Mouse (Mus musculus): ENCODE results near the gene Gm10945. TPM values are rescaled to one million over a fixed set of nuclear protein-coding genes. Genes with fewer than 3 reads are reported as not detected.

Gm10945 gene
- not detected in 2 replicates for polyA plus RNA-seq (2014; fragmentation: Nextera tagmentation; extraction: Ambion mirVana)

- no peak for DNase-seq (ENCODE audit: low spot score)
- no peaks in the 10 kb centered on the region for H3K36me3 ChIP-seq (ENCODE audit: control insufficient read depth, insufficient read depth, low read length)
- WGBS, result 89% methylated on average over 2 of the region's 2 CpGs
Measured at GRCm38 (mm10) chr10:6761287-6761811, at the start of gene Gm10945. Gene Gm10945 (minus strand): TSS chr10:6761761.

GRCm38 (mm10) chr10:6790226-6790625 is 28.7 kb upstream of the Gm10945 start:
- DNase-seq (ENCODE audit: low spot score), result no peak

More at GRCm38 (mm10) chr10:6761287-6761811, at the start of gene Gm10945:
- no peak for ATAC-seq (replicated peaks; ENCODE audit: low FRiP score)
- no peaks in the 10 kb centered on the region for H3K4me1 ChIP-seq (replicated peaks; ENCODE audit: control insufficient read depth, insufficient read depth, low read length)
- no peak within 1 kb of the TSS for H3K27ac ChIP-seq (ENCODE audit: low read depth, low read length)
- no peak within 1 kb of the TSS for H3K4me3 ChIP-seq (ENCODE audit: low read depth, low read length)
- H3K27me3 ChIP-seq (ENCODE audit: control insufficient read depth, insufficient read depth, low read length), result no peaks in the 10 kb centered on the region
- no peak within 1 kb of the TSS for H3K4me2 ChIP-seq (ENCODE audit: low read depth, low read length, severe bottlenecking)
- no peaks in the 10 kb centered on the region for H3K9me3 ChIP-seq (ENCODE audit: control insufficient read depth, low read length)
- H3K9ac ChIP-seq (ENCODE audit: low read length), result no peak within 1 kb of the TSS

GRCm38 (mm10) chr10:6788517-6789237 is 27.1 kb upstream of the Gm10945 start:
- Histone ChIP-seq H3K4me2 (ENCODE audit: low read depth, low read length, severe bottlenecking) (peak overlapping the region; percentile 26), H3K4me1 (replicated peaks; ENCODE audit: control insufficient read depth, insufficient read depth, low read length) (no peaks in the 10 kb centered on the region), H3K4me3 (ENCODE audit: low read depth, low read length) (peak overlapping the region; percentile 5; the same call in 1 of the 2 replicates), H3K27me3 (ENCODE audit: control insufficient read depth, insufficient read depth, low read length) (no peaks in the 10 kb centered on the region), H3K36me3 (ENCODE audit: control insufficient read depth, insufficient read depth, low read length) (no peaks in the 10 kb centered on the region), H3K27ac (ENCODE audit: low read depth, low read length) (no peak overlapping the region), H3K9me3 (ENCODE audit: control insufficient read depth, low read length) (no peaks in the 10 kb centered on the region), H3K9ac (ENCODE audit: low read length) (no peak overlapping the region)
- WGBS, result 3% methylated on average over 25 of the region's 25 CpGs
- ATAC-seq (replicated peaks; ENCODE audit: low FRiP score) (peak; percentile 80), DNase-seq (ENCODE audit: low spot score) (peak; percentile 84)

More at GRCm38 (mm10) chr10:6790226-6790625, 28.7 kb upstream of the Gm10945 start:
- no peak overlapping the region for H3K4me2 ChIP-seq (ENCODE audit: low read depth, low read length, severe bottlenecking)
- ATAC-seq (replicated peaks; ENCODE audit: low FRiP score), result no peak
- H3K36me3 ChIP-seq (ENCODE audit: control insufficient read depth, insufficient read depth, low read length), result no peaks in the 10 kb centered on the region
- H3K9me3 ChIP-seq (ENCODE audit: control insufficient read depth, low read length), result no peaks in the 10 kb centered on the region
- no peak overlapping the region for H3K4me3 ChIP-seq (ENCODE audit: low read depth, low read length)
- no peaks in the 10 kb centered on the region for H3K27me3 ChIP-seq (ENCODE audit: control insufficient read depth, insufficient read depth, low read length)
- H3K4me1 ChIP-seq (replicated peaks; ENCODE audit: control insufficient read depth, insufficient read depth, low read length), result no peaks in the 10 kb centered on the region
- no peak overlapping the region for H3K9ac ChIP-seq (ENCODE audit: low read length)
- H3K27ac ChIP-seq (ENCODE audit: low read depth, low read length), result no peak overlapping the region

- no peak within 1 kb of the TSS for H3K27ac ChIP-seq (ENCODE audit: low read depth, low read length)
- H3K27me3 ChIP-seq (ENCODE audit: control insufficient read depth, insufficient read depth, low read length), result no peaks in the 10 kb centered on the region
- ATAC-seq (replicated peaks; ENCODE audit: low FRiP score) (no peak), DNase-seq (ENCODE audit: low spot score) (no peak)
- no peaks in the 10 kb centered on the region for H3K4me1 ChIP-seq (replicated peaks; ENCODE audit: control insufficient read depth, insufficient read depth, low read length)
- no peaks in the 10 kb centered on the region for H3K36me3 ChIP-seq (ENCODE audit: control insufficient read depth, insufficient read depth, low read length)
- H3K4me2 ChIP-seq (ENCODE audit: low read depth, low read length, severe bottlenecking), result no peak within 1 kb of the TSS
- no peak within 1 kb of the TSS for H3K4me3 ChIP-seq (ENCODE audit: low read depth, low read length)
- no peak within 1 kb of the TSS for H3K9ac ChIP-seq (ENCODE audit: low read length)
- H3K9me3 ChIP-seq (ENCODE audit: control insufficient read depth, low read length), result no peaks in the 10 kb centered on the region
- 98% methylated on average over 3 of the region's 3 CpGs for WGBS
Measured at GRCm38 (mm10) chr10:6758206-6758605, 3.4 kb downstream of the Gm10945 start, which contains the start of gene Oprm1. Gene Oprm1 (plus strand): TSS chr10:6758506.

- no peaks in the 10 kb centered on the region for H3K36me3 ChIP-seq (ENCODE audit: control insufficient read depth, insufficient read depth, low read length)
- no peak for ATAC-seq (replicated peaks; ENCODE audit: low FRiP score)
Measured at GRCm38 (mm10) chr10:6753375-6753774, 8.2 kb downstream of the Gm10945 start.

GRCm38 (mm10) chr10:6728469-6728868 is 33.1 kb downstream of the Gm10945 start:
- H3K4me1 ChIP-seq (replicated peaks; ENCODE audit: control insufficient read depth, insufficient read depth, low read length), result no peaks in the 10 kb centered on the region
- H3K27ac ChIP-seq (ENCODE audit: low read depth, low read length), result no peak overlapping the region
- H3K9ac ChIP-seq (ENCODE audit: low read length), result no peak overlapping the region
- ATAC-seq (replicated peaks; ENCODE audit: low FRiP score) (no peak), DNase-seq (ENCODE audit: low spot score) (no peak)
- no peaks in the 10 kb centered on the region for H3K9me3 ChIP-seq (ENCODE audit: control insufficient read depth, low read length)
- H3K4me3 ChIP-seq (ENCODE audit: low read depth, low read length), result no peak overlapping the region
- H3K27me3 ChIP-seq (ENCODE audit: control insufficient read depth, insufficient read depth, low read length), result no peaks in the 10 kb centered on the region
- no peak overlapping the region for H3K4me2 ChIP-seq (ENCODE audit: low read depth, low read length, severe bottlenecking)
- 97% methylated on average over 3 of the region's 3 CpGs for WGBS
- H3K36me3 ChIP-seq (ENCODE audit: control insufficient read depth, insufficient read depth, low read length), result no peaks in the 10 kb centered on the region

More at GRCm38 (mm10) chr10:6753375-6753774, 8.2 kb downstream of the Gm10945 start:
- WGBS, result 95% methylated on average over 5 of the region's 5 CpGs
- no peak overlapping the region for H3K9ac ChIP-seq (ENCODE audit: low read length)
- no peak overlapping the region for H3K4me2 ChIP-seq (ENCODE audit: low read depth, low read length, severe bottlenecking)
- H3K27ac ChIP-seq (ENCODE audit: low read depth, low read length), result no peak overlapping the region
- no peaks in the 10 kb centered on the region for H3K9me3 ChIP-seq (ENCODE audit: control insufficient read depth, low read length)
- DNase-seq (ENCODE audit: low spot score), result no peak
- no peak overlapping the region for H3K4me3 ChIP-seq (ENCODE audit: low read depth, low read length)
- H3K4me1 ChIP-seq (replicated peaks; ENCODE audit: control insufficient read depth, insufficient read depth, low read length), result no peaks in the 10 kb centered on the region
- no peaks in the 10 kb centered on the region for H3K27me3 ChIP-seq (ENCODE audit: control insufficient read depth, insufficient read depth, low read length)

DNA sequence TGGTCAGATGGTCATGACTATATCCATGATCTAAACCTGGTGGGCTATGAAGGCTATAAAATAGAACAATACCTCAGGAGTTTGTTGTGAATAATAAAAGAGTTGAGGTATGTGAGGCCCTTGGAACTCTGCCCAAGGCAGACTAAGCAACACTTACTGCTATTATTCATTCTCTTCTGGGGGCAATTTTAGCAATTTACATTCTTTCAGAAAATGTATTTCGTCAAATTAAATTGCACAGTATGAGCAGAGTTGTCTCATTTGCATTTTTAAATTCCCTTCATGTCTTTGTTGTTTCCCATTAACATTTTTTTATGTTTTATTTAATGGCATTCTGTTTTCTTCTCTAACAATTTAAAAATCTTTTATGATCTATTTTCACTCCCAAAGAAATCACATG is 37.8 kb downstream of the Gm10945 start:
- ATAC-seq (replicated peaks; ENCODE audit: low FRiP score) (no peak), DNase-seq (ENCODE audit: low spot score) (no peak)
- no peaks in the 10 kb centered on the region for H3K4me1 ChIP-seq (replicated peaks; ENCODE audit: control insufficient read depth, insufficient read depth, low read length)
- no peaks in the 10 kb centered on the region for H3K36me3 ChIP-seq (ENCODE audit: control insufficient read depth, insufficient read depth, low read length)
- 73% methylated on average over 1 of the region's 1 CpGs for WGBS
- no peak overlapping the region for H3K27ac ChIP-seq (ENCODE audit: low read depth, low read length)
- no peaks in the 10 kb centered on the region for H3K27me3 ChIP-seq (ENCODE audit: control insufficient read depth, insufficient read depth, low read length)
- no peaks in the 10 kb centered on the region for H3K9me3 ChIP-seq (ENCODE audit: control insufficient read depth, low read length)
- H3K4me3 ChIP-seq (ENCODE audit: low read depth, low read length), result no peak overlapping the region
- no peak overlapping the region for H3K4me2 ChIP-seq (ENCODE audit: low read depth, low read length, severe bottlenecking)
- no peak overlapping the region for H3K9ac ChIP-seq (ENCODE audit: low read length)

DNA sequence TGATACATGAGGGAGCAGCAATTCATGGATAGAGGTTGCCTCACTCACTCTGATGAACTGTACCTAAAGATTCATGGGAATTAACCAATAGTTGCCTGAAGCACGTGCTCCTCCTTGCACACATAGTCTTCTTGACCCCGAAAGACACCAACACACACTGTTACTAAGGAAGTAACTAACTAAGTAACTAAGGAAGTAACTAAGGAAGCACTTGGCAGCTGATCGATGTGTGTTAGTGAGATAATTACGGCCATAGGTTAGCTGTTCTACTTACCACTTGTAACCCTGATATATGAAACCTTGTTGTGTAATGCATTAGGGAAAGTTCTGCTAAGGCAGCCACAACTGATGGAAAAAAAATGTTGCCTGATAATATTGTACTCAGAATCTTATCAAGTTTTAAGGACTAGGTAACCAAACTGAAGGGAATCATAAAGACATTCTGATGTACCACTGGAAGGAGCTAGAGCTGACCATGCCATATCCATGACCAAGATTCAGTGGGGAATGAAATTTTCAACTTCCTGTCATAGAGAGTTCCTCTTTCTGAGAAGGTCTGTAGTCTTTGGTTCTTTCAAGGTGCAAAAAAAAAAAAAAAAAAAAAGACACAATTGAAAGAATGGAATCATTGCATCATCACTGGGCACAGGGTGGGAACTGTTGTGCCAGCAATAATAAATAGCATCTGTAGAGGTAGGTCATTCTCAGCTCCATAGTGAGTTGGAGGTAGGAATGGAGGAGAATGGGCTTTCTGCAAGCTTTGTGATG is 44.2 kb downstream of the Gm10945 start:
- 82% methylated on average over 4 of the region's 4 CpGs for WGBS

More for the DNA sequence above, 44.2 kb downstream of the Gm10945 start:
- DNase-seq (ENCODE audit: low spot score) (no peak), ATAC-seq (replicated peaks; ENCODE audit: low FRiP score) (no peak)
- Histone ChIP-seq H3K36me3 (ENCODE audit: control insufficient read depth, insufficient read depth, low read length) (no peaks in the 10 kb centered on the region), H3K4me3 (ENCODE audit: low read depth, low read length) (no peak overlapping the region), H3K27me3 (ENCODE audit: control insufficient read depth, insufficient read depth, low read length) (no peaks in the 10 kb centered on the region), H3K9me3 (ENCODE audit: control insufficient read depth, low read length) (no peaks in the 10 kb centered on the region), H3K4me2 (ENCODE audit: low read depth, low read length, severe bottlenecking) (no peak overlapping the region), H3K4me1 (replicated peaks; ENCODE audit: control insufficient read depth, insufficient read depth, low read length) (no peaks in the 10 kb centered on the region), H3K27ac (ENCODE audit: low read depth, low read length) (no peak overlapping the region), H3K9ac (ENCODE audit: low read length) (no peak overlapping the region)

All from forebrain, embryonic 11.5 days (tissue).